Mouse (Mus musculus) cerebellum, postnatal 14 days (tissue): ENCODE data around the gene Gsg1l.

Source experiments
- DNase-seq, 2 experiments: peaks; one replicate each; pipeline ENCODE4 v3.0.0; 2021; ENCODE audit warnings: mixed read lengths in 2 of 2

Gene Gsg1l

GRCm38 (mm10) chr7:126082286-126082741 lies at the start of gene Gsg1l:
TSS of gene Gsg1l (minus strand) at chr7:126082411.
- no peak for DNase-seq

- DNase-seq: no peak
Observed at GRCm38 (mm10) chr7:126127673-126128072, 45.5 kb upstream of the Gsg1l start.

- DNase-seq: no peak
Observed at GRCm38 (mm10) chr7:126126502-126126901, 44.3 kb upstream of the Gsg1l start.

- no peak for DNase-seq
Observed at GRCm38 (mm10) chr7:126121533-126121932, 39.3 kb upstream of the Gsg1l start.

- no peak for DNase-seq
Observed at GRCm38 (mm10) chr7:126119819-126120218, 37.6 kb upstream of the Gsg1l start.

GRCm38 (mm10) chr7:126113263-126113662 lies 31.1 kb upstream of the Gsg1l start:
- DNase-seq: no peak

GRCm38 (mm10) chr7:126111230-126111629 lies 29.0 kb upstream of the Gsg1l start:
- no peak for DNase-seq

GRCm38 (mm10) chr7:126109898-126110297 lies 27.7 kb upstream of the Gsg1l start:
- DNase-seq: no peak

GRCm38 (mm10) chr7:126100440-126100839 lies 18.2 kb upstream of the Gsg1l start:
- DNase-seq: no peak

- no peak for DNase-seq
Observed at GRCm38 (mm10) chr7:126099835-126100234, 17.6 kb upstream of the Gsg1l start.

- no peak for DNase-seq
Observed at GRCm38 (mm10) chr7:126099163-126099775, 17.1 kb upstream of the Gsg1l start.

GRCm38 (mm10) chr7:126097219-126097915 lies 15.2 kb upstream of the Gsg1l start:
- DNase-seq: no peak

- DNase-seq: no peak
Observed at GRCm38 (mm10) chr7:126096596-126096995, 14.4 kb upstream of the Gsg1l start.

- no peak for DNase-seq
Observed at GRCm38 (mm10) chr7:126094738-126095137, 12.5 kb upstream of the Gsg1l start.

- DNase-seq: peak in 1 of 2 experiments; percentile 2
Observed at GRCm38 (mm10) chr7:126093162-126093561, 11.0 kb upstream of the Gsg1l start.

- DNase-seq: peak; percentile 82 to 83
Observed at GRCm38 (mm10) chr7:126089782-126090181, 7.6 kb upstream of the Gsg1l start.

- DNase-seq: peak; percentile 40 to 73
Observed at GRCm38 (mm10) chr7:126088155-126088554, 5.9 kb upstream of the Gsg1l start.

- DNase-seq: no peak
Observed at GRCm38 (mm10) chr7:126087602-126088001, 5.4 kb upstream of the Gsg1l start.

GRCm38 (mm10) chr7:126086321-126086741 lies 4.1 kb upstream of the Gsg1l start:
- no peak for DNase-seq

- no peak for DNase-seq
Observed at GRCm38 (mm10) chr7:126085154-126085553, 2.9 kb upstream of the Gsg1l start.

GRCm38 (mm10) chr7:126083980-126084348 lies 1.8 kb upstream of the Gsg1l start:
- no peak for DNase-seq

GRCm38 (mm10) chr7:126083341-126083979 lies 1.2 kb upstream of the Gsg1l start:
- peak in 1 of 2 experiments; percentile 53 for DNase-seq

GRCm38 (mm10) chr7:126081727-126082285 lies 405 bp downstream of the Gsg1l start:
- peak; percentile 53 to 72 for DNase-seq
